Mouse (Mus musculus): ENCODE measurements at regions not wholly inside any gene's neighbourhood (a gene's known extent, or its start where the extent isn't known, plus 50 kb on each side); places are given as distances from the start of the nearest gene placed in this dataset.
"Not testable (repeated sequence)": the region's sequence is repeated elsewhere in the genome, so short reads cannot be mapped to it uniquely, and the experiment has no call there.

DNA sequence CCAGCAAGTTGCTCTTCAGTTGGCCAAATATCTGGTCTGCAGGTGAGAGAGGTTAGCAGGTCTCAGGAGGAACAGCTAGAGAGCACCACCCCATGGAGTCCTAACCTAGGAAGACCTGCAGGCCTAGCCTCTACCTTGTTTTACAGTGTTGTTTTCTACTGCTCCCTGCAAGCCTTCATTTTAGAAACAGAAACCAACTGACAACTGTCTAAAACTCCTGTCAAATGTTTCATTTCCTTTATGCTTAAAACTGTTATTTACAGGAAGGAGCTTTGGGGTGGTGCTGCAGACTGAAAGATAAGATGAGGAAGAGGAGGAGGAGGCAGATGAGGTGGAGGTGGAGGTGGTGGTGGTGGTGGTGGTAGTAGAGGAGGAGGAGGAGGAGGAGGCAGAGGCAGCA, 96.6 kb upstream of the Selenop start:
- TF ChIP-seq POLR2A (IDR thresholded peaks at IDR 0.05; ENCODE audit: borderline replicate concordance, control insufficient read depth, low read depth, low read length) (no peak), CTCF (IDR thresholded peaks at IDR 0.05; ENCODE audit: control insufficient read depth, insufficient read depth, low read length) (no peak)
- Histone ChIP-seq H3K4me1 (ENCODE audit: control insufficient read depth, insufficient read depth, low read length) (no peaks in the 10 kb centered on the region; the same call in 1 of the 2 replicates), H3K27ac (ENCODE audit: control insufficient read depth, insufficient read depth, low read depth, low read length, poor library complexity) (no peak overlapping the region)

DNA sequence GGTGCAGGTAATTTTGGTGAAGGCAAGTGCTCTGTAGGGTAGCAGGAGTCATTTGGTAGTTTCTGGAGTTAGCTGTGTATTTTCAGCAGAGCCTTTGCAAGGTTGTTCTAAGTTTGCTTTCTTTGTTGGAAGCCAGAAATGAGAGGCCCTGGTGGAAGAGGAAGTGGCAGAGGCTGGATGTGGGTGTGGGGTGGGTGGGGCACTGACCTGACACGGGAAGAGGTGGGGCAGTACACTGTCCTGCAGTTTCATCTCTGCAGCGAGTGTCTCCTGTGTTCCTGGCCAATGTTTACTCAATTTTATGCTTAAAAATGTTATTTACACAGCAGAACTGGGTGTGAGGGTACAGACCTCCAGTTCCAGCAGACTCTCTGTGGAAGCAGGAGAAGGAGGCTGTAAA, 94.3 kb upstream of the Selenop start:
- WGBS, result 0% methylated on average over 2 of the region's 2 CpGs
- Histone ChIP-seq H3K27ac (ENCODE audit: control insufficient read depth, insufficient read depth, low read depth, low read length, poor library complexity) (no peak overlapping the region), H3K4me1 (ENCODE audit: control insufficient read depth, insufficient read depth, low read length) (no peaks in the 10 kb centered on the region; the same call in 1 of the 2 replicates), H3K4me3 (replicated peaks; ENCODE audit: control insufficient read depth, low read depth, low read length) (no peak overlapping the region)
- TF ChIP-seq CTCF (IDR thresholded peaks at IDR 0.05; ENCODE audit: control insufficient read depth, insufficient read depth, low read length) (no peak), POLR2A (IDR thresholded peaks at IDR 0.05; ENCODE audit: borderline replicate concordance, control insufficient read depth, low read depth, low read length) (no peak)

More for the DNA sequence above, 96.6 kb upstream of the Selenop start:
- H3K4me3 ChIP-seq (replicated peaks; ENCODE audit: control insufficient read depth, low read depth, low read length), result no peak overlapping the region

DNA sequence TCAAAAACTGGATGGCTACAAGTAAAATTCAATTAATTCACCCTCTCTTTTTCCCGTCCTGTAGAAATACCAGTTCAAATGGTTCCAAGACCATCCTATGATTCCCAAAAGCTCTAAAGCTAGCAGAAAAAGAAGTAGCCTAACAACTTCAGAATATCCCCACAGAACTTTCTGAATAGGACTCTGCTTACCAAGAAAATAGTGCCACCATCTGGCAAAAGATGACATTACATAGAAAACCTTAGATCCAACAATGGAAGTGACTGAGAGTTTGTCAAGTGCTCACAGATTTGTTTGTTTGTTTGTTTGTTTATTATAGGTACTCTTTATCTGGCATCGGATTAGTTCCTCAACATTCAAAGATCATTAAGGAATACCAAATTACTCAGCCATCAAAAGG, 93.5 kb upstream of the Selenop start:
- TF ChIP-seq POLR2A (IDR thresholded peaks at IDR 0.05; ENCODE audit: borderline replicate concordance, control insufficient read depth, low read depth, low read length) (no peak), CTCF (IDR thresholded peaks at IDR 0.05; ENCODE audit: control insufficient read depth, insufficient read depth, low read length) (no peak)
- Histone ChIP-seq H3K4me1 (ENCODE audit: control insufficient read depth, insufficient read depth, low read length) (no peaks in the 10 kb centered on the region; the same call in 1 of the 2 replicates), H3K27ac (ENCODE audit: control insufficient read depth, insufficient read depth, low read depth, low read length, poor library complexity) (no peak overlapping the region), H3K4me3 (replicated peaks; ENCODE audit: control insufficient read depth, low read depth, low read length) (no peak overlapping the region)
- WGBS, result 35% methylated on average over 2 of the region's 2 CpGs

DNA sequence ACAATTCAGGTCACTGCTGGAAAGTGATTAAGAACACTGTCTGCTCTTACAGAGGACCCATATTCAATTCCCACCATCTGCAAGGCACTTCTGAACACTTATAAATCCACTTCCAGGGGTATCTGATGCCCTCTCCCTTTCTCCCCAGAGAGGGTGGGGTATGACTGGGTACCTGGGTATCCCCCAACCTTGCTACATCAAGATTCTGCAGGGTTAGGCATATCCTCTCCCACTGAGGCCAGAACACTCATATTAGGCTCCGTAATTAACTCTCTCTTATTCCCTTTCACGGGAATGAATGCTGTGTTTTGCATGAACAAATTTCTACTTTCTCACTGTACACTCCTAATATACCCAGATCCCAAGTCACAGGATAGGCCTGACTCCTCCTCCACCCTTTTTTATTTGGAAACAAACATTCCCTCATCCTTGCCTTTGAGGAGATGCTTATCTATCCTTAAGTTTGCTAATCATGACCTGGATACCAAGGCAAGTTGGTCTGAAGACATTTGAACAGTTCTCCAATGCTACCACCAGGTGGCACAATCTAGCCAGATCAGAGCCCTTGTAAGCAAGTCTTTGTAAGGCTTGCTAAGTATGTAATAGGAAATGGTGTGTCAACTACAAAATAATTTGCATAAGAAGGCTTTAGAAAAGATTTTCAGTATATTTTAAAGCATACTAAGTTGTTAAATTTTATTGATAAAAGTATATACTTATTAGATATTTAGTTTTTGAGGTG, 66.3 kb upstream of the Selenop start:
- 71% methylated on average over 2 of the region's 2 CpGs for WGBS
- TF ChIP-seq CTCF (IDR thresholded peaks at IDR 0.05; ENCODE audit: control insufficient read depth, insufficient read depth, low read length) (peak; percentile 17; the same call in 1 of the 2 replicates), POLR2A (IDR thresholded peaks at IDR 0.05; ENCODE audit: borderline replicate concordance, control insufficient read depth, low read depth, low read length) (no peak)
- H3K27ac ChIP-seq (ENCODE audit: control insufficient read depth, insufficient read depth, low read depth, low read length, poor library complexity), result no peak overlapping the region
- H3K4me3 ChIP-seq (replicated peaks; ENCODE audit: control insufficient read depth, low read depth, low read length), result no peak overlapping the region
- no peaks in the 10 kb centered on the region for H3K4me1 ChIP-seq (ENCODE audit: control insufficient read depth, insufficient read depth, low read length)

DNA sequence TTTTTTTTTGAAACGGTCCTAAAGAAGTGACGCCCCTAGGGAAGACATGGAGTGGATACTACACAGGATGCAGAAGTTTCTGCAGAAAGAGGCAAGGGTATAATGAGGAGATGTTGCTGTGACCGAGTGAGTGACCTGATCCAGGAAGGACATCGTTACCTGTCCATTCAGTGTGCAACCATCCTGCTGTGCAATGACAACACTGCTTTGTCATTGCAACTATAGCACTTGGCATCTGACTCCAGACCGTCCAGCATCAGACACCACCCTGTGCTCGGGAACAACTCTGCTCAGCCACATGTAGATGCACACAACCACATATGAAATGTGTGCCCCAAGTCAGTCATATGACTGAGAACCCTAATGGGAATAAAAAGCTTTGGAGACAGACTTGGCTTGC, 62.8 kb upstream of the Selenop start:
- no peak for TF ChIP-seq CTCF (IDR thresholded peaks at IDR 0.05; ENCODE audit: control insufficient read depth, insufficient read depth, low read length)
- TF ChIP-seq POLR2A (IDR thresholded peaks at IDR 0.05; ENCODE audit: borderline replicate concordance, control insufficient read depth, low read depth, low read length), result no peak
- Histone ChIP-seq H3K4me3 (replicated peaks; ENCODE audit: control insufficient read depth, low read depth, low read length) (no peak overlapping the region), H3K27ac (ENCODE audit: control insufficient read depth, insufficient read depth, low read depth, low read length, poor library complexity) (no peak overlapping the region), H3K4me1 (ENCODE audit: control insufficient read depth, insufficient read depth, low read length) (no peaks in the 10 kb centered on the region)
- WGBS, result 69% methylated on average over 6 of the region's 6 CpGs

DNA sequence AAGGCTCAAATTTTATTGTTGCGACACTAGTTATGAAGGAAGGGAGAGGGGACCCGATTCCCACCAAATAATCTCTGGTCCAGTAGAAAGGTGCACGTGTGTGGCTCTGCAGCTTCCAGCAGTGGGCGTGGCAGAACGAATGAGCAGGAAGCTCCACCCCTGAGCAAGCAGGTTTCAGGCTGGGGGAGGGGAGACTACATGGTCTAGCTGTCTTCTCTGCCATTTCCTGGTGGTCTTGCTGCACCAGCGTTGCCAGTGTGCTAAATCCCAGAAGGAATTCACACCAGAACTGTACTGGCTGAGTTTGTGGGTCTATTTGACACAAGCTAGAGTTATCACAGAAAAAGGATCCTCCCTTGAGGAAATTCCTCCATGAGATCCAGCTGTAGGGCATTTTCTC, 62.3 kb upstream of the Selenop start:
- not testable (repeated sequence) for H3K4me3 ChIP-seq (replicated peaks; ENCODE audit: control insufficient read depth, low read depth, low read length); H3K27ac ChIP-seq (ENCODE audit: control insufficient read depth, insufficient read depth, low read depth, low read length, poor library complexity); H3K4me1 ChIP-seq (ENCODE audit: control insufficient read depth, insufficient read depth, low read length)
- WGBS, result 42% methylated on average over 6 of the region's 6 CpGs

DNA sequence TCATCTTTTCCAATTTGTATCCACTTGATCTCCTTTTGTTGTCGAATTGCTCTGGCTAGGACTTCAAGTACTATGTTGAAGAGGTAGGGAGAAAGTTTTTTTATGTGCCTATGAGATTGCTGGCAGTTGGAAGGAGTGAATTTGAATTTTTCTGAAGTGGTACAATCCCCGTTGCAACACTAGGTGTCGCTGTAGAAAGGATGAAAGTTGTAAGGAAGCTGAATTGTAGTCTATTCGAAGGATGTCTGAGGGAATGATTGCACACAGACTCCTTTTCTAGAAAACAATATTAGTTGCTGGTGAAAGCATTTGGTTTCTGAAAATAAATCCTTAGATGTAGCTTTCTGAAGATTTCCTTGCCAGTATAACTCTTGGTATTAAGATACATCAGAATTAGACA, 54.6 kb upstream of the Selenop start:
- WGBS, result 2% methylated on average over 4 of the region's 4 CpGs
- Histone ChIP-seq H3K4me1 (ENCODE audit: control insufficient read depth, insufficient read depth, low read length) (no peaks in the 10 kb centered on the region), H3K27ac (ENCODE audit: control insufficient read depth, insufficient read depth, low read depth, low read length, poor library complexity) (no peak overlapping the region), H3K4me3 (replicated peaks; ENCODE audit: control insufficient read depth, low read depth, low read length) (no peak overlapping the region)
- TF ChIP-seq CTCF (IDR thresholded peaks at IDR 0.05; ENCODE audit: control insufficient read depth, insufficient read depth, low read length) (no peak), POLR2A (IDR thresholded peaks at IDR 0.05; ENCODE audit: borderline replicate concordance, control insufficient read depth, low read depth, low read length) (no peak)

DNA sequence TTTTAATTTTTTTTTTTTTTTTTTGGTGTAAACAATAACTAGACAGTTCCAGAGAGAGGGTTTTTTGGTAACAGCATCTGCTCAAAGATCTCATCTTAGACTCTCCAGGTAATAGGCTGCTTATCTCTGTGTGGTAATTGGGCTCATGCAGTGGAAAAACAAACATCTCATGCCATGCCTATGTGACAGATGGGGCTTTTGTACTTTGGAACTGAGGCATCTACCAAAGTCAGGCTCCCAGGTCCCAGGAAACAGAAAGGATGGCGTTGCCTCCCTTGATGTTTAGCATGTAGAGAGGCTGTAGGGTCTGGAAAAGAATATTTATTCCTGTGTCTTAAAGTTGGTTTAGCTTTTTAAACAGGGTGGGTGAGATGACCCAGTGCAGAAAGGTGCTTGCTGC, 53.1 kb upstream of the Selenop start:
- H3K4me1 ChIP-seq (ENCODE audit: control insufficient read depth, insufficient read depth, low read length), result no peaks in the 10 kb centered on the region; the same call in 1 of the 2 replicates
- TF ChIP-seq POLR2A (IDR thresholded peaks at IDR 0.05; ENCODE audit: borderline replicate concordance, control insufficient read depth, low read depth, low read length) (no peak), CTCF (IDR thresholded peaks at IDR 0.05; ENCODE audit: control insufficient read depth, insufficient read depth, low read length) (no peak)
- no peak overlapping the region for H3K27ac ChIP-seq (ENCODE audit: control insufficient read depth, insufficient read depth, low read depth, low read length, poor library complexity)
- 68% methylated on average over 1 of the region's 1 CpGs for WGBS
- no peak overlapping the region for H3K4me3 ChIP-seq (replicated peaks; ENCODE audit: control insufficient read depth, low read depth, low read length)

Data from bone marrow, adult 2 months (tissue).